9 mouse cellular contexts compared by ENCODE assay signal in genomic region chr5:127632167-127633145, GRCm38 (mm10). TPM values are rescaled to one million over a fixed set of nuclear protein-coding genes. Genes with fewer than 3 reads are reported as not detected.
DNase-seq lines count a peak whose midpoint lies in the region; ATAC-seq lines count a peak whose summit lies in the region.
"Had no signal": no experiment of that assay in that cellular context is flagged by ENCODE, and none has a peak within 500 bp of the region (broad histone marks: within the 10 kb centered on the region; RNA-seq: fewer than 3 reads in every experiment).

Gene Glt1d1, plus strand, starts transcription at chr5:127632262.
Gene Slc15a4, minus strand, starts transcription at chr5:127632897.

- no peaks in the 10 kb centered on the region for H3K36me3 ChIP-seq in heart, embryonic 13.5 days
- no peaks in the 10 kb centered on the region for H3K36me3 ChIP-seq in forebrain, embryonic 16.5 days (ENCODE audit: control insufficient read depth, insufficient read depth)
- no peaks in the 10 kb centered on the region for H3K36me3 ChIP-seq in splenic B cell, adult 2 months (ENCODE audit: control insufficient read depth, insufficient read depth, low read length, poor library complexity, severe bottlenecking)

- no peaks in the 10 kb centered on the region for H3K9me3 ChIP-seq in heart, embryonic 13.5 days
- no peaks in the 10 kb centered on the region for H3K9me3 ChIP-seq in forebrain, embryonic 16.5 days (ENCODE audit: control insufficient read depth, low read length)

- intact Hi-C loops in heart, postnatal 14 days (cut with DNase I) = no loop called here

- ATAC-seq in heart, embryonic 13.5 days (ENCODE audit: extremely low read depth, insufficient number of reproducible peaks, low FRiP score, low TSS enrichment) = no peak; the same call in 1 of the 2 replicates
- ATAC-seq in forebrain, embryonic 16.5 days = peak; percentile 77
- ATAC-seq in megakaryocyte, adult 5-6 weeks (ENCODE audit: poor library complexity, severe bottlenecking) = peak; percentile 51

- no peak within 1 kb of the TSS for H3K27ac ChIP-seq in heart, embryonic 13.5 days (replicated peaks)
- no peak within 1 kb of the TSS for H3K27ac ChIP-seq in forebrain, embryonic 16.5 days (ENCODE audit: low read length)

- H3K4me2 ChIP-seq in heart, embryonic 13.5 days = peak within 1 kb of the TSS; percentile 73
- peak within 1 kb of the TSS; percentile 83 for H3K4me2 ChIP-seq in forebrain, embryonic 16.5 days (ENCODE audit: low read length)

- H3K4me1 ChIP-seq in heart, embryonic 13.5 days = peaks cover 8% of the 10 kb centered on the region
- peaks cover 8% of the 10 kb centered on the region for H3K4me1 ChIP-seq in forebrain, embryonic 16.5 days (replicated peaks; ENCODE audit: control insufficient read depth, insufficient read depth, low read length)

- peak within 1 kb of the TSS; percentile 71 for H3K9ac ChIP-seq in heart, embryonic 13.5 days
- peak within 1 kb of the TSS; percentile 74 for H3K9ac ChIP-seq in forebrain, embryonic 16.5 days (replicated peaks; ENCODE audit: low read depth, low read length)

- no peak for DNase-seq in heart, postnatal 14 days
- DNase-seq in cerebellum, adult 11-12 months = peak; percentile 65
- peak; percentile 52 to 71 for DNase-seq in kidney, postnatal 36 days
- DNase-seq in splenic B cell, adult 2 months (ENCODE audit: low read depth, low spot score) = peak; percentile 44
- no peak for DNase-seq in urinary bladder, postnatal 10 days (ENCODE audit: low spot score)

- under 1% methylated on average over 57 of the region's 62 CpGs for WGBS in heart, embryonic 13.5 days
- WGBS in forebrain, embryonic 16.5 days = under 1% methylated on average over 59 of the region's 62 CpGs

- peak within 1 kb of the TSS; percentile 51 for H3K4me3 ChIP-seq in heart, embryonic 13.5 days
- peak within 1 kb of the TSS; percentile 69 for H3K4me3 ChIP-seq in forebrain, embryonic 16.5 days (replicated peaks; ENCODE audit: low read length)

- H3K27me3 ChIP-seq in heart, embryonic 13.5 days (replicated peaks) = peaks cover 51% of the 10 kb centered on the region
- H3K27me3 ChIP-seq in forebrain, embryonic 16.5 days (replicated peaks; ENCODE audit: control insufficient read depth, insufficient read depth, low read length) = no peaks in the 10 kb centered on the region
- no peaks in the 10 kb centered on the region for H3K27me3 ChIP-seq in splenic B cell, adult 2 months (ENCODE audit: control insufficient read depth, insufficient read depth, low read length, poor library complexity, severe bottlenecking)
- H3K27me3 ChIP-seq: CH12.LX had no signal

RNA-seq across cellular contexts. Expression of gene Glt1d1, which starts in this region (rescaled TPM):
- polyA plus RNA-seq in heart, embryonic 13.5 days (2015; fragmentation: Nextera tagmentation; extraction: Ambion mirVana) = not detected in 2 replicates
- total RNA-seq in heart, postnatal 14 days (2021) = not detected
- 0.98 and 1.1 TPM in 2 replicates for polyA plus RNA-seq in forebrain, embryonic 16.5 days (2015; fragmentation: Nextera tagmentation; extraction: Ambion mirVana)
- 0.45 and 1.2 TPM in 2 replicates for total RNA-seq in megakaryocyte, adult 5-6 weeks (2015)
- total RNA-seq in megakaryocyte, adult 5-6 weeks (2017) = 1.7 and 4.1 TPM in 2 replicates

RNA-seq across cellular contexts. Expression of gene Slc15a4, which starts in this region (rescaled TPM):
- polyA plus RNA-seq in heart, embryonic 13.5 days (2015; fragmentation: Nextera tagmentation; extraction: Ambion mirVana) = 14.1 and 16.7 TPM in 2 replicates
- 10 to 100 TPM; 11.1 to 15.5 TPM for total RNA-seq in heart, postnatal 14 days (2021)
- polyA plus RNA-seq in forebrain, embryonic 16.5 days (2015; fragmentation: Nextera tagmentation; extraction: Ambion mirVana) = 28.2 and 32.2 TPM in 2 replicates
- 39.6 and 48.4 TPM in 2 replicates for total RNA-seq in megakaryocyte, adult 5-6 weeks (2015)
- total RNA-seq in megakaryocyte, adult 5-6 weeks (2017) = 65.4 and 292 TPM in 2 replicates

Comparison
In these comparisons a context has a peak if more than half of its experiments do, and no peak if none do; other contexts are left out.
1. DNase-seq: peak in cerebellum, adult 11-12 months (single experiment), kidney, postnatal 36 days (2 of 2) and splenic B cell, adult 2 months (single experiment); none in heart, postnatal 14 days (0 of 2) and urinary bladder, postnatal 10 days (single experiment).